Comparison of ENCODE assay signal across 8 mouse cellular contexts in genomic region chr8:78003888-78004543, GRCm38 (mm10).
DNase-seq lines count a peak whose midpoint lies in the region; ATAC-seq lines count a peak whose summit lies in the region.
"Had no signal": no experiment of that assay in that cellular context is flagged by ENCODE, and none has a peak within 500 bp of the region (broad histone marks: within the 10 kb centered on the region; RNA-seq: fewer than 3 reads in every experiment).

No protein-coding gene starts in this region.

- peak; percentile 42 for DNase-seq in Muller cell, postnatal 12 days (ENCODE audit: inconsistent ontology term)
- DNase-seq in c-Kit-positive CD71-negative TER-119-negative erythroid progenitor cells, embryonic 14.5 days (ENCODE audit: low read depth), result peak; percentile 28
- peak; percentile 65 to 85 for DNase-seq in layer of hippocampus, postnatal 14 days (ENCODE audit: low spot score in 2 of 2)
- DNase-seq in right cerebral cortex, adult 2 months (ENCODE audit: low spot score in 2 of 2), result peak; percentile 83 to 85

- no peaks in the 10 kb centered on the region for H3K27me3 ChIP-seq in forebrain, embryonic 15.5 days
- no peaks in the 10 kb centered on the region for H3K27me3 ChIP-seq in hindbrain, embryonic 15.5 days
- H3K27me3 ChIP-seq: limb, embryonic 15.5 days had no signal

- 15% methylated on average over 10 of the region's 10 CpGs for WGBS in forebrain, embryonic 15.5 days
- 17% methylated on average over 10 of the region's 10 CpGs for WGBS in hindbrain, embryonic 15.5 days

- no peak overlapping the region for H3K27ac ChIP-seq in forebrain, embryonic 15.5 days (replicated peaks)
- no peak overlapping the region for H3K27ac ChIP-seq in hindbrain, embryonic 15.5 days (replicated peaks)
- H3K27ac ChIP-seq: limb, embryonic 15.5 days had no signal

- ATAC-seq in forebrain, embryonic 15.5 days (replicated peaks), result peak; percentile 86
- ATAC-seq in hindbrain, embryonic 15.5 days (ENCODE audit: low FRiP score, low read depth), result peak; percentile 60; the same call in 1 of the 2 replicates
- ATAC-seq in megakaryocyte-erythroid progenitor cell, adult 5-6 weeks (replicated peaks; ENCODE audit: low FRiP score, low TSS enrichment, poor library complexity, severe bottlenecking), result peak; percentile 84

- H3K36me3 ChIP-seq in forebrain, embryonic 15.5 days, result no peaks in the 10 kb centered on the region
- no peaks in the 10 kb centered on the region for H3K36me3 ChIP-seq in hindbrain, embryonic 15.5 days
- H3K36me3 ChIP-seq: limb, embryonic 15.5 days had no signal

- no peaks in the 10 kb centered on the region for H3K9me3 ChIP-seq in forebrain, embryonic 15.5 days
- no peaks in the 10 kb centered on the region for H3K9me3 ChIP-seq in hindbrain, embryonic 15.5 days
- H3K9me3 ChIP-seq: limb, embryonic 15.5 days had no signal

- no peak overlapping the region for H3K9ac ChIP-seq in forebrain, embryonic 15.5 days (replicated peaks)
- H3K9ac ChIP-seq in hindbrain, embryonic 15.5 days, result no peak overlapping the region
- H3K9ac ChIP-seq: limb, embryonic 15.5 days had no signal

- no peak overlapping the region for H3K4me3 ChIP-seq in forebrain, embryonic 15.5 days
- no peak overlapping the region for H3K4me3 ChIP-seq in hindbrain, embryonic 15.5 days
- H3K4me3 ChIP-seq: limb, embryonic 15.5 days had no signal

- no peak overlapping the region for H3K4me2 ChIP-seq in forebrain, embryonic 15.5 days (replicated peaks)
- H3K4me2 ChIP-seq in hindbrain, embryonic 15.5 days, result no peak overlapping the region
- H3K4me2 ChIP-seq: limb, embryonic 15.5 days had no signal

- peaks cover 8% of the 10 kb centered on the region; the same call in 1 of the 2 replicates for H3K4me1 ChIP-seq in forebrain, embryonic 15.5 days
- 0 out of 2 replicates have a peak, but pooled peaks cover 4% of the 10 kb centered on the region for H3K4me1 ChIP-seq in hindbrain, embryonic 15.5 days (replicated peaks)

Comparison
In these comparisons a context has a peak if more than half of its experiments do, and no peak if none do; other contexts are left out.
1. DNase-seq: peak in every context shown above with its lines; median percentile 84 in right cerebral cortex, adult 2 months; 75 in layer of hippocampus, postnatal 14 days; 42 in Muller cell, postnatal 12 days; 28 in c-Kit-positive CD71-negative TER-119-negative erythroid progenitor cells, embryonic 14.5 days.